Mouse (Mus musculus) forelimb bud, embryonic 11.5 days (tissue): Measurements from ENCODE around the gene Prg3.

Experiments
- DNase-seq: peaks from one replicate; pipeline ENCODE4 v3.0.0-alpha.2; 2012; ENCODE audit warnings: low read depth, low spot score

Prg3 gene

DNA sequence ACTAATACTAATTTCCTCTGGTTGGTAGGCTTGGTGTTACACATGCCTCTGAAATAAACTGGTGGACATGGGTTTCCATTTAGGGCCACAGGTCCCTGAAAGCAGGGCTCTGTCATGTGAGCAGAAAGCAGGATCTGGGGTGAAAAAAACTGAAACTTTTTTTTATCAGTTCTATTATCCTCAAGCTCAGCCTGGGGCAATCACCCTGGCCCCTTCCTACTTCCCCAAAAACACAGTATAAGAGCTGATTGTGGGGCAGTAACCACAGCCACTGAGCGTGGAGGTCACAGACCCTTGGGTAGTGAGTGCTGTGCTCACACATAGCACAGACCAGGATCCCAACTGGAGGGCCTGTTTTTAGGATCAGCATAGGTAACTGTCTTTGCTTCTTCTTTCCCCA is at the start of gene Prg3:
Prg3 (plus strand) TSS at position 286 of the 400 bp plus-strand sequence.
- DNase-seq: no peak

DNA sequence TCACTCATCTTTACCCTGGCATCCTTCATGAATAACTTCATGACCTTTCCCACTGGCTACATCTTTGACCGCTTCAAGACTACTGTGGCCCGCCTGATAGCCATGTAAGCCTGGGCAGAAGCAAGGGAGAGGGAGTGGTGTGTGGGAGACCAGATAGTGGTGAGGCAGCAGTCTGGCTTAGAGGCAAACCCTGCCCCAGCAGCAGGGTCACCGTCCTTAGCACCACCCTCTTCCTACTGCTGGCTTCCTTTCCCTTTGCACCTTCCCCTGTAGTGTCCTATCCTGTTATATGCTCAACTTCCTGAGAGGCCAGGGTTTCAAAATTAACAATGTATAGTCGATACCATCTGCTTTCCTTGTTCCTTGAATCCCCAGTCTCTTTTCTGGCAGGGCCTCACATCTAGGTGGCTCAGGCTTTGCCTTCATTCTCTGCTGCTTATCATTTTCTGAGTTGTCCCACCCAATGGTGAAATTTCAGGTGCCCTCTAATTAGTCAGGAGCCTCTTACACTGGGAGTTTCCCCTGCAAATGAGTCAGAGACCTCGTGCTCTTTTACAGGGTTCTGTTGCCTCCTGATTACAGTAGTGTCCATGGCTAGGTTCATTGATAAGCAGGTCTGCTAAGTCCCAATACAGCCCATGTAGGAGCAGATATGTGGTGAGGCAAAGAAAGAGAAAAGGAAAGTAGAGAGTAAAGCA is 49.6 kb upstream of the Prg3 start:
- DNase-seq: no peak

DNA sequence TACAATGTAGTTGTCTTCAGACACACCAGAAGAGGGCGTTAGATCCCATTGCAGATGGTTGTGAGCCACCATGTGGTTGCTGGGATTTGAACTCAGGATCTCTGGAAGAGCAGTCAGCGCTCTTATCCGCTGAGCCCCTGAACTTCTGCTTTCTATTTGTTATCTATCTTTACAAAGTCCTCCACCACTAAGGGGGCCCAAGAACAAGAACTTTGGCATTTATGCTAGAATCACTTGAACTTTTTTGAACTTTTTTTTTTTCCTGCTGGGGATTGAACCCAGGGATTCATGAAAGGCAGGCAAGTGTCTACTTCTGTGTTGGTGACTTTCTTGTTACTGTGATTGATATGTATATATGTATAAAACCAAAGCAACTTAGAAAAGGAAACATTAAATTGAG is 48.7 kb upstream of the Prg3 start:
- DNase-seq: no peak

DNA sequence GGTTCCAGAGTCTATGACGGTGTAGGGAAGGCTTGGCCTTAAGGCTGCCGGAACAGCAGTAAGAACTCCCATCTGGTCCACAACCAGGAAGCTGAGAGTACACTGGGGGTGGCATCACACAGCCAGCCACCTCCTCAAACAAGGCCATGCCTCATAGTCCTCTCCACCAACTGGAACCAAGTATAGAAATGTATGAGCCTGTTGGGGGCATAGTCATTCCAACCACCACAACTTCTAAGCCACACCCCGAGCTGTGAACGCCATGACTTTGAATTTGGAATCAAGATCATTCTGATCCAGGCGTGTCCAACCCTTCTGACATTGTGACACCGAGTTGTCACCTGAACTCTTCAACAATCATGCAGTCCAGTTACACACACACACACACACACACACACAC is 48.3 kb upstream of the Prg3 start:
- DNase-seq: no peak

DNA sequence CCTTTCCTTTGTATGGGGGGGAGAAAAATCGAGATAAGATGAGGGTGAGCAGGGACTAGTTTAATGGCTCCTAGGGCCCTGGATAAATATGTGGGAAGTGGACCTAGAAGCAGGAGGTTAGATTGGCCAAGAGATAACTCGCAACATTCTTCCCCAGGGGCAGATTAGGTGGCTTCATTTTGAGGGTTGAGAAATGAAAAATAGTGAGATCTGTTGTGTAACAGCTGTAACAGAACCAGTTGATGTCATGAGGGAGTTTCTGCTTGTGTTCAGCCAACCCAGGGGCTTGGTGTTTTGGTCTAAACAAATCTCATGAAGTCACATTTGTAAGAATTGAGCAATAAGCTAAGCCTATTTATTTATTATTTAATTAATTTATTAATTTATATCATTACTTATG is 46.7 kb upstream of the Prg3 start:
- DNase-seq: no peak

DNA sequence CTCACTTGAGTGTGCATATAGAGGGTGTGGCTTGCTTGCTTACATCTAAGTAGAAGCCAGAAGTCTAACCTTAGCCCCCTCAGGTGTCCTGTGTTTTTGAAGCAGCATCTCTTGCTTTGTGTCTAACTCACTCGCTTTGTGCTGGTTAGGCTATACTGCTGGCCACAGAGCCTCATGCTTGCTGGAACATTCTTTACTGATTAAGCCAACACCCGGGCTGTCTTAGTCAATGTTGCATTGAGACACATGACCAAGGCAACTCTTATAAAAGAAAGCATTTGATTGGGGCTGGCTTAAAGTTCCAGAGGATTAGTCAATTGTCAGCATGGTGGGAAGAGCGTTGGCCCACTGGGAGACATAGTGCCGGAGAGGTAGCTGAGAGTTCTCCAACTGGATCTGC is 46.2 kb upstream of the Prg3 start:
- DNase-seq: no peak

DNA sequence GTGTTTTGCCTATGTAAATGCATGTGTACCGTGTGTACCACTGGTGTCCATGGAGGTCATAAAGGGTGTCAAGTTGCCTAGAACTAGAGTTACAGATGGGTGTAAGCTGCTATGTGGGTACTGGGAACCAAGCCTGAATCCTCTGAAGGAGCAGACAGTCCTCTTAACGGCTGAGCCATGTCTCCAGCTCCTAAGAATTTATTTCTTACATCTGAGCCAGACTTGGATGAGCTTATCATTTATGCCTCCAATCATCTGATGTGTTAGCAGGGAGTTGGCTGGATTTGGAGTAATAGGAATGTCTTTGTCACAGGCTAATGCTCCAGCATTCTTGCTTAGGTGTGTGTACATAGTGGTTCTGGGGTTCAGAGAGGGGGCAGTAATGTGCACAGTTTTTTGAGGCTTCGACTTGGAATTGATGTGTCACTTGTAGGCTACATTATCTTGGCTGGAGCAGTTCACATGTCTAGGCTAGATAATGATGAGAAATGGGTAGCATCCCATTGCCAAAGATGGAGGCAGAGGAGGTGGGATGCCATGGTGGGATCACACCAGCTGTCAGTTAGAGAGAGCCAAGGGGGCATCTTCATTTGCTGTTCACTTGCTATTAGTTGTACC is 40.8 kb upstream of the Prg3 start:
- no peak for DNase-seq

DNA sequence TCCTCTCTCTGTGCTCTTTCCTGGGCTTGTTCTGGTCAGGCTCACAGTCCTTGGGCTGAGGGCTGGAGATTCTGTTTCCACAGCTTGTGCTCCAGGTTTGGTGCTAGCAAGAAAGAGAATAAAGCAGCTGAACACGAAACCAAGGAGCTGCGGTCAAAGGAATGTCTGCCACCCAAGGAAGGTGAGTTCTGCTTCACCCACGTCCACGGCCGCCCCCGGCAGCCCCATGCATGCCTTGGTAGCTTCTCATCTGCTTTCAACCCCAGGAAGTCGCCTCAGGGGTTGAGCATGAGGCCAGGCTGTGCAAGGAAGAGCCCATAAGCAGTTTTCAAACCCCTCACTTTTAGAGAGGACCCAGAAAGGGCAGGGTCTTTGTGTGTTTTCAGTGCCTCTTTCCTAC is 39.8 kb upstream of the Prg3 start:
- DNase-seq: no peak

DNA sequence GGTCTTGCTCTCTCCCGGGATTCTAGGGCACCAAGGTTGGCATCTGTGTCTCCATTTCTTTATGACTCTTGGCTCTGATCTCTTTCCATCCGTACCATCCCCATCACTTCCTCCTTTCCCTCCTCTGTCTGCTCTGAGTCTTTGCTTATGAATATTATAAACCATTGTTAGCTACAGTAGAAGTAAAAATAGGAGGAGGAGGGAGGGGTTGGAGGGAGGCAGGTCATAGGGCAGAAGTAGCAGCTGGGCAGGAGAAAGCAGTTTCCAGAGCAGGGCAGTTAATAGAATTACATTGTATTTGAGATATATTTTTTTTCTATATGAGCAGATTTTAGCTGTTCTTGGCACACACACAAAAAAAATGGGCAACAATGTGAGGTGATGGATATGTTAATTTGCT is 39.3 kb upstream of the Prg3 start:
- DNase-seq: no peak

DNA sequence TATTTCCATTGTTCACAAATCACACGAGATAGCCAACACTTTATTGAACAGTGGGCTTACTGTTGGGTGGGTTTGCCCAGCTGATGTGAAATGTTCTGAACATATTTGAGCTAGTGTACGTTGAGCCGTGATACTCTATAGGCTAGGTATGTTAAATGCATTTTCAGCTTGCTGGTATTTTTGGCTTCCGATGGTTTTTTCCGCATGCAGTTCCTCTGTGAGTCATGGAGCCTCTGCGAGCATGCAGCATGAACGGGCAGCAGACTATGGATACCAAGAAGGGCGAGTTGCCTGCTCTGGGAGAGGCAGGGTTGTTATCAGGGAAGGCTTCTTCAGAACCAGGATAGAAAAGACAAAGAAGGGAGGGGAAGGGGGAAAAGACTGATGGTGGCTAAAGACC is 37.0 kb upstream of the Prg3 start:
- DNase-seq: no peak

DNA sequence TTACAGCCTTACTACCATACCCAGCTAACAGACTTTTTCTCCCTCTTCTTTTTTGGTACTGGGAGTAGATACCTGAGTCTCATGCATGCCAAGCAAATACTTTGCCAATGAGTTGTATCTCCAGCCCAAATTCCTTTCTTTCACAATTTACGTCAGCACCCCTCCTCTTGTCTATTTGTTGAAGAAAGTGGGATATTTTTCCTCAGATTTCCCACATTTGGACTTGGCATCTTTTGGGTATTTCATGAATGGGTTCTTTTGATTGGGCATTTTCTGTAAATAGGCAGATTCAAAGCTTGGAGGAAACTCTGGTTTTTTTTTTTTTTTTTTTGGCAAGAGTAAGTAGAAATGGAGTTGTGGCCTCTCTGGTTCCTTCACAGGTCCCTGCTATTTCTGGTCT is 35.8 kb upstream of the Prg3 start:
- DNase-seq: no peak

DNA sequence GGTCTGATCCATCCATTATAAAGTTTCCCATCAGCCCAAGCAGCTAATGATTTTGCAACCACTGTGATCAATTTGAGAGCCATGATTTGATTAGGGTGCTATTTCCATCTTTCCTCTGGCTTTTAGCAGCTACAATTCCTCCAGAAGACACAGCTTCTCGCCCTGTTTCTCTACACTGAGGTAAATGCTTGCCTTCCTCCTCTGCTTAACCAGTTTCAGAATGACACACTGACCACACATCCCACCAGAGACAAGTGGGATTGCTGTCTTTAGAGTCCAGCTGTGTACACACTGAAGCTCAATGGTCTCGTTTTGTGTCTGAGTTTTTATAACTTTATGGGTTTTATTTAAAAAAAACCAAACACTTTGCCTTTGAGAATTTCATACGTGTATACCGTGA is 35.3 kb upstream of the Prg3 start:
- DNase-seq: no peak

DNA sequence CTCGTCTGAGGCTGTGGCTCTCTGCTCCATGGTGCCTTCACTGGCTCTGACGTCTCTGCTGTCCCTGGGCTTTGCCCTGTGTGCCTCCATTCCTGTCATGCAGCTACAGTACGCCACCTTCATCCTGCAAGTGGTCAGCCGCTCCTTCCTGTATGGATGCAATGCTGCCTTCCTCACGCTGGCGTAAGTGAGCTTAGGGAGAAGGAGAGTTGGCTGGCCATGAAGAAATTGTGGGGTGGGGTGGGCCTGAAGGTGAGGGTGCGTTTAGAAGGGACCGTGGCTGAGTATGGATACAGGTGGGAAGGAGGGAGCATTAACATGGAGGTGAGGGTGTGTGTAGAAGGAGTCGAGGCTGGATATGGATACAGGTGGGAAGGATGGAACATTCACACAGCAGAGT is 32.6 kb upstream of the Prg3 start:
- DNase-seq: no peak

DNA sequence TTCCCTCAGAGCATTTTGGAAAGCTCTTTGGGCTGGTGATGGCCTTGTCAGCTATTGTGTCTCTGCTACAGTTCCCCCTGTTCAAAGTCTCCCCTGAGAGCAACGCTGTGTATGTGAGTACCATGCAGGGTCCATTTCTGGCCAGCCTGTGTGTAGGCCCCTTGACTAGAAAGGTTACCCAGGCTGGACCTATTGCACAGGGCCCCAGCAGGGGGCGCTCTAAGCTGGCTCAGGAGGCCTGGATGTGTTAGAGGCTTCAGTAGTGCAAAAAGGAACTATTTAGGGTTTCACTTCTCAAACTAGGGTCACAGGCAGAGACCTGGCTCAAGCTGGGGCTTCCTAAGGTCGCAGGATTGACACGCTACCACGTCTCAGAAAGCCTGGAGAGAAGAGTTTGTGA is 31.7 kb upstream of the Prg3 start:
- peak; percentile 34 for DNase-seq

DNA sequence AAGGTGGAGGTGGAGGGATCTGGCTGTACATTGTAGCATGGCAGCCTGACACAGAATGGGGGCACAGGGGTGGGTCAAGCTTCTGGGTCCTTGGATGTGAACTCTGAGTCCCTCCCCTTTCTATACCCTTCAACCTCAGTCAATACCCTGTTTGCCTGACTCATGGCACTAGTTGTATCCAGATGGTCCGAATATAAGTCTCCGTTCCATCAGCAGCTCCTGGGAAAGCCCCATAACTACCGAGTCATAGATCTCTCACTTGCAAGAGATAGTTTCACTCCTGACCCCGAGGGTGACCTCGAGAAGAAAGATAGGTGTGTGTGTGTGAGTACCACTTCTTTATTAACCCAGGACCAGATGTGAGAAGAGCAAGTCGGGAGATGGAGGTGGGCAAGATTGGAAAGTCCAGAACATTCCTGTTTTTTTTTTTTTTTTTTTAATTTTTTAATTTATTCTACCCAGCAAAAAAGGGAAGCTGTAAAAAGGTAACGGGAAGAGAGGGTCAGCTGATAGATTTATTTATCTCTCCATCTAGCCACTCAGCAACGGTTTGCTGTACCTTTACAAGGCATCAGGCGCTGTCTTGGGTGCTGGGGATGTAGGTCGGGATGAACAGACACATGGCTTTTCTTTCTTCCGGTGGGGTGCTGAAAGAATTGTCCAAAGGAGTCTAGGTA is 29.3 kb upstream of the Prg3 start:
- no peak for DNase-seq

DNA sequence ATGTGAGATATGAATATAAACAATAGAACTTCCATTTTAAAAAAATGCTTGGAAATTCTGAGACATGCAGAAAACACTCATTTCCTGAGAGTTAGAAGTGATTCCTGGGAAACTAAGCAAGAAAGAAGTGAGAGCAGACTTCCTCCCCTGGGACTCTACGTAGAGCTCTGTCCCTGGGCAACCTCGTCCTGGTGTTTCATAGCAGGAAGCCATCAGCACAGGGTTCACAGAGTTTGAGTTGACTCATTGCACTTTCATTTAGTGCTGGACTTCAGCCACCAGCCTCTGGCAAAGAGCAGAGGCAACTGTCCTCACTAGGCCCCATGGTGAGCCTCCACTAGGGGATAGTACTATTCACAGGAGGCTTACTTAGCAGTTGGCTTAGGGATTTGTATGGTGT is 26.7 kb upstream of the Prg3 start:
- DNase-seq: no peak

DNA sequence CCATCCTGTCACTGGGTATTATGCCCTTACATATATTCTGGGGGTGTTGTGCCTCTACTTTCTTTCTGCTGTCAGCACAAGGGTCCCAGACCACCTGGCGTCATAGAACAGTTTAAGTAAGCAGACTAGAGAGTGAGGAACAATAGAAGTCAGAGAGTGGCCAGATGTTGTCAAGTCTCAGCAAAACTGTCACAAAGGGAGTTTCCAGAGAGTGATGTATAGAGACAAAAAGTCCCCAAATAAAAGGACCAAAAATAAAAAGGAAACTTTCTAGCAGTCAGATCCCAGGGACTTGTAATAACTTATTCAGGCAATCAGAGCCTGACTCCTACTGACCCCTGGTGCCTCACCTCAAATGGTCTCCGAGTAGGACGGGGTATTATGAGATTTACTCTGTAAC is 26.1 kb upstream of the Prg3 start:
- no peak for DNase-seq

DNA sequence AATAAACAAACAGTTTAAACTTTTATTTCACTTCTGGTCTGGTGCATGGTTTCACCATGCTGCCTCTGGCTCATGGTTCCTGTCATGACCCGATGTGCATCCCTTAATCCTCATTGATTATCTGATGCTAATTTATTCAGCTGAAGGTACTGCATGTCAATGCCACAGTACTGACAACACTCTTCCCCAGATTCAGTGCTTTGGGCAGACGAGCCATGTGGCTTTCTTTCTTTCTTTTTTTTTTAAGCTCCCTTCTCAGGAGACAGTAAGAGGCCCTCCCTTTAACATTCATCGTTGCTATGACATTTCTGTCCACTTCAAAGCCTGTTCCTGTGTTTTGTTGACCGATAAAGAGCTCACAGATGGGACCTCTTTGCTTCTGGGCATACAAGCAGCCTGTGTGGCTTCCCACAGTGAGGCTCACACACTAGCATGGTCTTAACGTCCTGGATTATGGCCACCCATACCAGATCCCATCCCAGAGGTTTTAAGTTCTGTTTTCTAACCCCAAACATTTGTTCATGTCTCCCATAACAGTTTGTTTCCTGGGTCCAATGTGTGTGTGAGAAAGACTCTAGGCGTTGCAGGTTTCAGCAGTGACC is 25.0 kb upstream of the Prg3 start:
- DNase-seq: no peak

DNA sequence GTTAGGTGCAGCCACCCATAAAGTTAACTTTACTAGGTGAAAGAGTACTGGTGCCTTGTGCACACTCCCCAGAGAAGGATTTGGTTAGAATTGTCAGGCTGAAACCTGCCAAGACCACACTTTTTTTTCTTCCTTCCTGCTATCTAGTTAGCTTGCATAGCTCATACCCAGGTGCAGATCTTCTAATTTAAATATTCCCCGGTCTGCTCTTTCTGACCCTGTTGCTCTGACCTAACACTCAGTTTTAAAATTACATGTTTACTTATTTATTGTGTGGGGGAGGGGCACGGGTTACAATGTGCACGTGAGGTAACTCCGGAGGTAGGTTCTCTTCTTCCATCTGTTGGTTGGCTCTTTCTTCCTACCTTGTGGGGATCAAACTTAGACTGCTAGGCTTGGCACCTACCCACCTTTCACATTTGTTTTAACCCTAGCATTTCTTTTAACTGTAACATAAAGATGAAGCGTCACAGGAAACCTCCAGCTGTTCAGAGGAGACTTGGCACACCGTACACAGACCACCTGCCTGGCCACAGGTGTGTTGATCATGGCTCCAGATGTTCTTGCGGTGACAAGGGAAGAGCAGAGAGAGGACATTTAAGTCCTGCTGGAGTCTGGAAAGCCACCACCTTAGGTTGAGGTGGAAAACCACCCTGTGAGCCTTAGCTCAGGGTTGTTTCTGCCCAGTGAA is 23.8 kb upstream of the Prg3 start:
- DNase-seq: no peak

DNA sequence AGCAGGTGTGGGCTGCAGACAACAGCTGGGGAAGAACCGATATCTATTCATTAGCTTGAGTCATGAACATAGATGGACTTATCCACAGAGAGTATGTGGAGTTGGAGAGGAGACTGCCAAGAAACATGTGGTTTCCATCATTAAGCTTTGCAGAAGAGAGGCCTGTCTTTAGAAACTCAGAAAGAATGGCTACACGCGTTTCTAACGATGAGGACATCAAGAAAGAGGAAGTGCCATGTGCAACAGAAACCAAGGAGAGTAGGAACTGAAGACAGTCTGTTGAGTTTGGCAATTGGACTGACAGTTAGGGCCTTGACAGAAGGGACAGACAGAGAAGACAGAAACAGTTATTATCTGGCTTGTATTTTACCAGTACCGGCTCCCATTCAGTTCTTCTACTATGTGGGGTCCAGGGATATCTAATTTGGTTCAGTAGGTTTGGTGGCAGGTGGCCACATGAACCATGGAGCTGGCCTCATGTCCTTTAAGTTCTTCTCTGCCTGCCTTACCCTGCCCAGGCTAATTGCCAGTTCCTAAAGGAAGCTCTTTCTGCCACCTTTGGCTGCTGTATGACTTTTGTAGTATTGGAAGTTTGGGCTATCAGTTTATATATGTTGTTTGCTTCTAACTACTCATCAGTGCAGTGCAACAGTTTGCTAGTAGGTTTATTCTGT is 20.6 kb upstream of the Prg3 start:
- DNase-seq: no peak

DNA sequence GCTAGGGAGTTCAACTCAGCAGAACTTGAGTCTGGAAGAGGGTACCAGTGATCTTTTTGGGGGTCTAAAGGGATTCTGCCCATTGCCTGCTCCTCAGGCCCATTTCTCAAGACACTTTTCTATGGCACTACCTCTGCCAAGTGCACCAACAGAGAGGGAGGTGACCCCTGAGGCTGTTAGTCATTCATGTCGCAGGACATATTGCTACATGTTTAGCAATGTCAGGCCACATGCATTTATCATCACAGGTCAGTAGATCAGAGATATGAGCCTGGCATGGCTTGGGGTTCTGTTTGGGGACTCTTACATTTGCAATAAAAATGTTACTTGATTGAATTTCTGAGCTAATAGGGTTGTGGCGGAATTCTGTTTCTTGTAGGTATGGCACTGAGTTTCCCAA is 12.4 kb upstream of the Prg3 start:
- no peak for DNase-seq

DNA sequence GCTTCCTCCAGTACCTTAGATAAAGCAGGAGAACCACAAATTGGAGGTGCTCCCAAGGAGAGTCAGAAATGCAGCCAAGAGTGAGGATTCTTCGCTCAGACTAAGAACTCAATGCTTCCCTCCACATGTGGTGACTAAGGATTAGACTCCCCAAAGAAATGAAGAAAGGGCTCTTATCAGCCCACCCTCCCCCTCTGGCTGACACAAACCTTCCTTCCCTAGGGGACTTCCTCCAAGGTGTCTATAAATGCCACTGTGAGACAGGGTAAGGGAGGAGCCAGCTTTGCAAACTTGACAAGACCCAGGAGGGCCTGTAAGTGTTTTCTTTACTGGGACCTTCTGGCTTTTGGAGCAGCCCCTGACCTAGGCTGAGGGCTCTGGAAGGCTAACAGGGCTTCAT is 7.8 kb upstream of the Prg3 start, which contains the start of gene Prg2:
Prg2 (plus strand) TSS at position 274 of the 400 bp plus-strand sequence.
- no peak for DNase-seq
